Mouse (Mus musculus) stomach, embryonic 16.5 days (tissue): Measurements from ENCODE around the gene Morn4. TPM values are rescaled to one million over a fixed set of nuclear protein-coding genes. Genes with fewer than 3 reads are reported as not detected.

ENCODE experiments used
- ATAC-seq: fragments of 200-750 bp; cut with Nextera tagmentation; 2 replicates; pipeline ENCODE4 v1.8.0; 2017; ENCODE audit warnings: moderate number of reproducible peaks, moderate TSS enrichment; ENCODE audit not compliant: insufficient read depth, low FRiP score
- H3K27ac ChIP-seq: fragments of 300-500 bp; sonication (generic); 2 replicates; pipeline ENCODE4 v1.5.1; 2014; ENCODE audit warnings: low read length
- H3K27me3 ChIP-seq: fragments of 300-500 bp; sonication (generic); 2 replicates; pipeline ENCODE4 v1.6.1; 2014; ENCODE audit warnings: low read length, control low read depth, mixed read lengths; ENCODE audit not compliant: control insufficient read depth, insufficient read depth
- H3K36me3 ChIP-seq: fragments of 300-500 bp; sonication (generic); 2 replicates; pipeline ENCODE4 v1.6.1; 2014; ENCODE audit warnings: low read length; ENCODE audit not compliant: control insufficient read depth, insufficient read depth
- H3K4me1 ChIP-seq: fragments of 300-500 bp; sonication (generic); 2 replicates; pipeline ENCODE4 v1.6.1; 2014; ENCODE audit warnings: low read length, control low read depth, mixed read lengths; ENCODE audit not compliant: control insufficient read depth, insufficient read depth
- H3K4me2 ChIP-seq: fragments of 300-500 bp; sonication (generic); 2 replicates; pipeline ENCODE4 v1.6.1; 2014; ENCODE audit warnings: low read depth, low read length, mixed read lengths
- H3K4me3 ChIP-seq: fragments of 300-500 bp; sonication (generic); replicated peaks from 2 replicates; pipeline ENCODE4 v1.5.1; 2014; ENCODE audit warnings: mild to moderate bottlenecking, low read length
- H3K9ac ChIP-seq: fragments of 300-500 bp; sonication (generic); 2 replicates; pipeline ENCODE4 v1.6.1; 2014; ENCODE audit warnings: low read length
- H3K9me3 ChIP-seq: fragments of 300-500 bp; sonication (generic); replicated peaks from 2 replicates; pipeline ENCODE4 v1.6.1; 2016; ENCODE audit warnings: low read length, control low read depth; ENCODE audit not compliant: control insufficient read depth
- WGBS: fragments of 180-500 bp; shearing (Covaris S2); extraction: QIAGEN DNeasy Blood & Tissue Kit; methylation state at CpG from one replicate; pipeline ENCODE4 v1.1.7; 2014; 5-methylcytosine and 5-hydroxymethylcytosine counted together
- polyA plus RNA-seq: library from polyadenylated mRNA; unstranded; fragments of >200 nt; fragmentation: Nextera tagmentation; extraction: Ambion mirVana; gene quantifications from 2 replicates; pipeline ENCODE4 v1.2.1, GENCODE M21; 2015

The Morn4 gene
- polyA plus RNA-seq, 1 experiment from 2014 or later = 16.0 TPM

DNA sequence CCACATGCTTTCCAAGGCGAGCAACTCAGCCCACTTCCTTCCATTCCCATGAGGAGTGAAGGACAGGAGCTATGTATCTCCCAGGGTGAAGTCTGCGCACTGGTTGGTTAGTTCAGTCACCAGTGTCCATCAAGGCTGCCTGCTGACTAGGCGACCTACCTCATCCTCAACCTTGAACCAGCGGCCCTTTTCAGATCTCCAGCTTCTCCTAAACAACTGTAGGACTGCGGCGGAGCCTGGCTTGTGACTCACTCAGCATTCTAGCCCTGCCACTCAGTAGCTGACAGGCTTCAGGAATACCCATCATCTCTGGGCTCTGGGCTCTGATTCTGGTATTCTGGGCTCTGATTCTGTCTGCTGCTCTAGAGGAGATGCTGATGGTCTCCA, 40.1 kb upstream of the Morn4 start:
- no peaks in the 10 kb centered on the region for H3K27me3 ChIP-seq
- no peak for ATAC-seq
- peak overlapping the region; percentile 75; the same call in 1 of the 2 replicates for H3K27ac ChIP-seq
- H3K9ac ChIP-seq = no peak overlapping the region; the same call in 1 of the 2 replicates
- H3K9me3 ChIP-seq = no peaks in the 10 kb centered on the region
- peaks cover 12% of the 10 kb centered on the region for H3K4me1 ChIP-seq
- WGBS = 83% methylated on average over 6 of the region's 6 CpGs
- 0 out of 2 replicates have a peak, but pooled peaks cover 14% of the 10 kb centered on the region for H3K36me3 ChIP-seq
- H3K4me3 ChIP-seq = 0 out of 2 replicates have a peak overlapping the region, but pooled peaks have one; percentile 86
- peak overlapping the region; percentile 94; the same call in 1 of the 2 replicates for H3K4me2 ChIP-seq

DNA sequence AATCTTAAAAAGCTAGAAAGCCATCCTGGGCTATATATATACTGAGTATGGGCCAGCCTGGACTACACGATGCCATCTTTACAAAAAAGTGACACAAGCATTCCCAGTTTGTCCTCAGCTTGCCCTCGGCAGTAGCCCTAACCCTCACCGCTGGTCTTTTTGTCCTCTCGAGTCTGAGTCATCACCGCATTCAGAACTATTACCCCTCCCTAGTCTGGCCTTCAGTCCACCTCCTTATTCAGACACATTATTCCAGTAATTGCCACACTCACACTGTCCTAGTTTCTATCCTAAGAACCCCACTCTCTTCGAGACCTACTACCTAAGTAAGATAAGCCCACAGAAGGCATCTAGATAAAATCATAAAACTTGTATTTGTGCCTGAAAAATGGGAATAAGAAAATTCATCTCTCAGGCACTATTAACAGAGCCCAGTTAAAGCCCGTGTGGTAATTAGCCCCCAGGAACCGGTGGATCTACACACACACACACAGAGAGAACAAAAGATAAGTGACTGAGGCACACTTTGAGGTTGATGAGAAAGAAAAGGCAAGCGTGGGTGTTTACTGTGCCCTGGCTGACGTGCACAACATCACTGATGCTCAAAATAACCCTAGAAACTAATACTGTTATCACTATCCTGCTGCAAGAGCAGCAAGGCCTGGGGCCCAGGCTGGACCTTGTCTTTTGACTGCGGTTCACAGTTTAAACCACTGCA, 39.5 kb upstream of the Morn4 start:
- H3K36me3 ChIP-seq = peaks cover 19% of the 10 kb centered on the region; the same call in 1 of the 2 replicates
- 74% methylated on average over 11 of the region's 11 CpGs for WGBS
- no peak overlapping the region for H3K4me2 ChIP-seq
- H3K9ac ChIP-seq = no peak overlapping the region
- H3K9me3 ChIP-seq = no peaks in the 10 kb centered on the region
- no peaks in the 10 kb centered on the region for H3K27me3 ChIP-seq
- H3K27ac ChIP-seq = no peak overlapping the region
- H3K4me3 ChIP-seq = no peak overlapping the region
- peaks cover 12% of the 10 kb centered on the region for H3K4me1 ChIP-seq
- ATAC-seq = no peak

DNA sequence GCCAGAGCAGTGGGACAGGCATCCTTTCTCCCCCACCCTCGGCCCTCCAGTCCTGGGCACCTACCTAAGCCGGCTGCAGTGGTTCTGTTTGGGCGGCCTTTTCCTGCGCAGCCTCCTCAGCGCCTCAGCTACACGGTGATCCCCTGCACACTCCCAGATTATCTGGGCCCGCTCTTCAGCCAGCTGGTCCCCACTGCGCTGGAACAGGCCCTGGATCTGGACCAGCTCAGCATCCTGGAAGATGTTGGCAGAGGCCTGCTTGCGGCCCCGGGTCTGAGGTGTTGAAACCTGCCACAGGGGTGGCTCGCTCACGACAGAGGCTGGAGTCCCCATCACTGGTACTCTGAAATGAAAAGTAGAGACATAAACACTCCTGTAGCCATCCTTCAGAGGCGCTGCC, 38.5 kb upstream of the Morn4 start:
- Histone ChIP-seq H3K27me3 (no peaks in the 10 kb centered on the region), H3K4me2 (no peak overlapping the region), H3K9ac (no peak overlapping the region), H3K36me3 (peaks cover 29% of the 10 kb centered on the region; the same call in 1 of the 2 replicates), H3K4me1 (peaks cover 7% of the 10 kb centered on the region), H3K9me3 (no peaks in the 10 kb centered on the region), H3K27ac (no peak overlapping the region), H3K4me3 (no peak overlapping the region)
- no peak for ATAC-seq
- 77% methylated on average over 13 of the region's 13 CpGs for WGBS

DNA sequence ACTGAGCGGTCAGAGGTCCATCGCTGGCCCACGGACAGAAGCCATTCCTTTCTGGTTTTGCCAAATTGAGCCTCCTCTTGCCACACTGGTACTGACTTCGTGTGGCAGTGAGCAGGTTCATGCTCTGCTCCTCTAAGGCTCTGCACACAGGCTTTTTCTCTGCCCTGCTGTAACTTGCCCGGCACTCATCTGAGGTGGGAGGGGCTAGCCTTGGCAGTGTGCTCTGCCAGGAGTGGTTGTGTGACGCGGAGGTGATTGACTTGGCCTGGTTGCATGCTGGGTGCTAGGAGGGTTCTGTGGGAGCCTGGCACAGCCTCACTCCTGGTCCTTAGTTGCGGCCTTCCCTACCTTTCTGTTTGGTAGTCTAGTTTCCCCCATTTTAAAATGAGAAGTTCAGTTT, 34.3 kb upstream of the Morn4 start:
- WGBS = 85% methylated on average over 8 of the region's 8 CpGs
- Histone ChIP-seq H3K9me3 (no peaks in the 10 kb centered on the region), H3K4me1 (0 out of 2 replicates have a peak, but pooled peaks cover 3% of the 10 kb centered on the region), H3K9ac (no peak overlapping the region), H3K27me3 (no peaks in the 10 kb centered on the region), H3K4me2 (no peak overlapping the region), H3K27ac (no peak overlapping the region), H3K36me3 (peaks cover 30% of the 10 kb centered on the region; the same call in 1 of the 2 replicates), H3K4me3 (no peak overlapping the region)
- peak; percentile 48; the same call in 1 of the 2 replicates for ATAC-seq

DNA sequence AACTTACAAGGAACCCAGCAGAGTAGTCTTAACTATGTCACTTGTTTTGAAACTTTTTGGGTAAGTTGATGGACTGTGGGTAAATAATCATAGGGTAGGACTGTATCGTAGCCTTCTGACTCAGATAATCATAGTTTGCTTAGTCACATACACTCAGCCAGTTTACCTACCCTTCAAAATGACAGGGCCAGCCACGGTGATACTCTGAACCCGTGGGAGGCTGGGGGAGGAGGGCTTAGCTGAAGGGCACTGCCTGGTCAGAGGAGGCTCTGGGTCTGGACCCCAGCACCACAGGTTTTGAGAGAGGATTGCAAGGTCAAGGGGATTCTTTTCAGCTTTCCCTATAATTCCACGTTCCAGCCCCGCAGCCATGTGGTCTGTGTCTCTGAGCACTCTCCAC, 32.4 kb upstream of the Morn4 start:
- Histone ChIP-seq H3K4me2 (no peak overlapping the region), H3K27me3 (no peaks in the 10 kb centered on the region), H3K9me3 (no peaks in the 10 kb centered on the region), H3K4me3 (no peak overlapping the region), H3K27ac (no peak overlapping the region), H3K9ac (no peak overlapping the region), H3K4me1 (0 out of 2 replicates have a peak, but pooled peaks cover 3% of the 10 kb centered on the region), H3K36me3 (peaks cover 26% of the 10 kb centered on the region)
- peak; percentile 39; the same call in 1 of the 2 replicates for ATAC-seq
- 64% methylated on average over 5 of the region's 5 CpGs for WGBS

DNA sequence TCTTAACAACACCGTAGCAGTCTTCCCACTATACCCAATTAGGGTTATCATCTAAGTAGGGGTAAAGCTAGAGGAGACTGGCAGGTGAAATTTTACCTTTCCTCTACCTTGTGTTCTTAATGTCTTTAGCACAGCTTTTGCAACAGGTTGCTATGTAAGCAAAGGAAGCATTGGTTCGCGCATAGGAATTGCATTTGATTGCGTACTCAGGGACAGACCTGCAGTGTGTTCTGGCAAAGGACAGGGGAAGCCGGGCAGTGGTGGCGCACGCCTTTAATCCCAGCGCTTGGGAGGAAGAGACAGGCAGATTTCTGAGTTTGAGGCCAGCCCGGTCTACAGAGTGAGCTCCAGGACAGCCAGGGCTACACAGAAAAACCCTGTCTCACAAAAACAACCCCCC, 32.0 kb upstream of the Morn4 start:
- no peak overlapping the region for H3K9ac ChIP-seq
- 90% methylated on average over 9 of the region's 9 CpGs for WGBS
- no peak for ATAC-seq
- peaks cover 24% of the 10 kb centered on the region for H3K36me3 ChIP-seq
- no peak overlapping the region for H3K4me3 ChIP-seq
- H3K4me2 ChIP-seq = no peak overlapping the region
- H3K9me3 ChIP-seq = no peaks in the 10 kb centered on the region
- no peak overlapping the region for H3K27ac ChIP-seq
- 0 out of 2 replicates have a peak, but pooled peaks cover 3% of the 10 kb centered on the region for H3K4me1 ChIP-seq
- no peaks in the 10 kb centered on the region for H3K27me3 ChIP-seq

DNA sequence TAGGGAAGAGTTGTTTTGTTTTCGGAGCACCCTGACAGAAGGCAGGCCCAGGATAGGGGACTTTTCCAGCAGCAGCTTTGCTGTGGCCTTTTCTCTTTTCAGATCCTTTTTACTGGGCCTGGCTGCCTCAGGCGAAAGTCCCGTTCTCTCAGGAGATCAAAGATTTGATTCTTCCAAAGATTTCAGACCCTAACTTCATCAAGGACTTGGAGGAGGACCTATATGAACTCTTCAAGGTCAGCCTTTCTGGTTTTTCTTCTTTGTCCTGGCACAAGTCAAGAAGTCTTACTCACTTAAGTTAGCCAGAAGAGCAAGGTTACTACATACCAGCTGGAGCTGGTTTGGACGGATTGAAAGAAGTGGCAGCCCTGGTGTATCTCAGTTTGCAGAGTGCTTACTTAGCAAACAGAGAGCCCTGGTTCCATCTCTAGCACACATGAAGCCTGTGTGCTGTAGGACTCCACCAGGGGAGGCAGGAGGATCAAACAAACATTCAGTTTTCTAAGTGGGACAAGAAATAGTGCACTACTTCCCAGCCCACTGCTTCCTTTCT, 29.7 kb upstream of the Morn4 start:
- no peak overlapping the region for H3K4me2 ChIP-seq
- H3K4me1 ChIP-seq = 0 out of 2 replicates have a peak, but pooled peaks cover 3% of the 10 kb centered on the region
- H3K4me3 ChIP-seq = no peak overlapping the region
- H3K9me3 ChIP-seq = no peaks in the 10 kb centered on the region
- no peak for ATAC-seq
- peak overlapping the region; percentile 7; the same call in 1 of the 2 replicates for H3K27ac ChIP-seq
- H3K36me3 ChIP-seq = peaks cover 18% of the 10 kb centered on the region
- H3K9ac ChIP-seq = no peak overlapping the region
- 79% methylated on average over 4 of the region's 4 CpGs for WGBS
- no peaks in the 10 kb centered on the region for H3K27me3 ChIP-seq

DNA sequence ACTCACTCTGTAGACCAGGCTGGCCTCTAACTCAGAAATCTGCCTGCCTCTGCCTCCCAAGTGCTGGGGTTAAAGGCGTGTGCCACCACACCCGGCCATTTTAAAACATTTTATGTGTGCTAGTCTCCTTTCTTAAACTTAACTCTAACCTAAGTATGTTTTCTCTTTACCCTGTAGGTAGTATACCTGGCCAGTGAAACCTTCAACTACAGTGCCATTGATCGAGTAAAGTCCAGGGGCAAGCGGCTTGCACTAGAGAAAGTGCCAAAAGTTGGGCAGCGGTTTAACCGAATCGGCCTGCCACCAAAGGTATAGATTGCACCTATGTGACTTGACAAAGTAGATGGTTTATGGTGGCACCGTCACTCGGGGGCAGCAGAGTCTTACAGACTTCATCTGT, 18.5 kb upstream of the Morn4 start:
- WGBS = 91% methylated on average over 9 of the region's 9 CpGs
- peaks cover 15% of the 10 kb centered on the region; the same call in 1 of the 2 replicates for H3K36me3 ChIP-seq

DNA sequence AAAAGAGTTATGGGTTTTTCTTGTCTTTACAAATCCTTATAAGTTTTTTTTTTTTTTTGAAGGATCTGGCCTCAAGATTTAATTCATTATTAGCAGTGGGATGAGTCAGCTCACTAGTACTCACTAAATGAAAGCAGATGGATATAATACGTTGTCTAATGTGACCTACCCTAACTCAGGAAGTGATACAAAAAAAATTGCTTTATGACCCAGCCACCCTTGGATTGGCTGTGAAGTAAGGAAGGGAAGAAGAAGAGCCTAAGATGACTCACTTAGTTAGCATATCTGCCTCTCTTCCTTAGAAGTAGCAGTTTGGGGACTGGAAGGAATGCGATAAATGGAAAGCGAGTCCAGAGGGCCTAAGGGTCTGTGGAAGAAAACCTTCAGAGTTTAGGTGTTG, 13.2 kb upstream of the Morn4 start:
- Histone ChIP-seq H3K4me1 (no peaks in the 10 kb centered on the region), H3K9ac (no peak overlapping the region), H3K27ac (no peak overlapping the region), H3K27me3 (no peaks in the 10 kb centered on the region), H3K4me2 (no peak overlapping the region), H3K9me3 (no peaks in the 10 kb centered on the region), H3K4me3 (no peak overlapping the region), H3K36me3 (peaks cover 9% of the 10 kb centered on the region)
- WGBS = 83% methylated on average over 3 of the region's 3 CpGs
- no peak for ATAC-seq

More for the DNA sequence above, 18.5 kb upstream of the Morn4 start:
- H3K27ac ChIP-seq = no peak overlapping the region
- no peaks in the 10 kb centered on the region for H3K27me3 ChIP-seq
- no peaks in the 10 kb centered on the region for H3K9me3 ChIP-seq
- no peak overlapping the region for H3K4me2 ChIP-seq
- H3K4me3 ChIP-seq = no peak overlapping the region
- H3K9ac ChIP-seq = no peak overlapping the region
- ATAC-seq = no peak
- no peaks in the 10 kb centered on the region for H3K4me1 ChIP-seq
